Mouse (Mus musculus) layer of hippocampus, postnatal 14 days (tissue): ENCODE measurements around the gene H2-M10.1. TPM values are rescaled to one million over a fixed set of nuclear protein-coding genes. Genes with fewer than 3 reads are reported as not detected.
"Not testable (repeated sequence)": the region's sequence is repeated elsewhere in the genome, so short reads cannot be mapped to it uniquely, and the experiment has no call there.

Experiments used
- DNase-seq, 2 experiments: peaks; one replicate each; pipeline ENCODE4 v3.0.0; 2021 to 2022; ENCODE audit warnings: low spot score in 2 of 2, mixed read lengths in 1 of 2
- long read RNA-seq, 2 experiments: library from polyadenylated mRNA; stranded (forward); transcript quantifications; one replicate each; pipeline ENCODE4 v2.0.0; 2021
- total RNA-seq, 2 experiments: library from RNA; stranded (reverse); gene quantifications; 2 replicates each; pipeline ENCODE4 v1.2.3; 2021

The H2-M10.1 gene
- total RNA-seq, result not detected
- long read RNA-seq, experiment 1, result 0 reads
- long read RNA-seq, experiment 2, result 0 reads

DNA sequence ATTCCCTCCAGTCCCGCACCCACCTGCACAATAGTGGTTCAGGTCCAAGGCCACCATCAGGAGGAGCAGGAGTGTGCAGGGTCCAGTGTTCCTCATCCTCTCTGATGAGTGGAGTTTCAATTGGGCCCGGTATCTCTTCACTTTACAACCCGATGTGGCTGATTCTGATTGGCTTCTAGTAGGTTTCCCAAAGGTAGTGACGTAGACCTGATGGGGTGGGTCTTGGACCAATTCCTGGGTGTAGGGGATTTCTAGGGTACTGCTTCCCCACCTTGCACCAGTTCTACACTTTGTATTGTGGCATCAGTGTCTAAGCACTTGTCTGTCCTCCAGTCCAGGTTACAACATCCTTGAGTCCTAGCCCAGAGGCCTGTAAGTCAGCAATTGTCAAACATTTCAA is at the start of gene H2-M10.1:
Gene H2-M10.1 (minus strand): TSS at position 101 of the 400 bp plus-strand sequence.
- no peak for DNase-seq

DNA sequence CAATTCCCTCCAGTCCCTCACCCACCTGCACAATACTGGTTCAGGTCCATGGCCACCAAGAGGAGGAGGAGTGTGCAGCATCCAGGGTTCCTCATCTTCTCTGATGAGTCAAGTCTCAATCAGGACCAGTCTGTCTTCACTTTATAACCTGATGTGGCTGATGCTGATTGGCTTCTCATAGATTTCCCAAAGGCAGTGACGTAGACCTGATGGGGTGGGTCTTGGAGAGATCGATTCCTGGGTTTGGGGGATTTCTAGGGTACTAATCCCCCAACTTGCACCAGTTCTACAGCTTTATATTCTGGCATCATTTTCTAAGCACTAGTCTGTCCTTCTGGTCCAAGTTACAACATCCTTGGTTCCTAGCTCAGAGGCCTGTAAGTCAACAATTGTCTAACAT is 42.4 kb upstream of the H2-M10.1 start, which contains the start of gene H2-M10.3:
Gene H2-M10.3 (minus strand): TSS at position 101 of the 400 bp plus-strand sequence.
- not testable (repeated sequence) for DNase-seq

DNA sequence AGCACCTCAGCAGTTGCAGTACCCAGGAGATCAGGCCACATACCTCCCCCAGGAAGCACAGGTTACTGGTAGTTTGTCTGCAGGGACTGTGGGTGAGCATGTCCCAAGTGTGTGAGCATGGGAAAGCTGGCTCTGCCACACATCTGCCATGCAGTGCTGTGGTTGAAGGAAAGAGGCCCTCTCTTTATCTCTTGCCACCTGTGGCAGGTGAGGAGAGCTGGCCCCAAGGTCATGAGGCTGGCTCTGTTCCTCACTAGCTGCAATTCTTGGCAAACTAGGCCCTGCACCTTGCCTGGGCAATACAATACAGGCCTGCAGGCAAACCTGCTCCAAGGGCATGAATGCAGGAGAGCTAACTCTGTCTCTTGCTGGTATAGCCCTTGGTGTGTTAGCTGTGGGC is 36.4 kb upstream of the H2-M10.1 start:
- DNase-seq, result not testable (repeated sequence)

DNA sequence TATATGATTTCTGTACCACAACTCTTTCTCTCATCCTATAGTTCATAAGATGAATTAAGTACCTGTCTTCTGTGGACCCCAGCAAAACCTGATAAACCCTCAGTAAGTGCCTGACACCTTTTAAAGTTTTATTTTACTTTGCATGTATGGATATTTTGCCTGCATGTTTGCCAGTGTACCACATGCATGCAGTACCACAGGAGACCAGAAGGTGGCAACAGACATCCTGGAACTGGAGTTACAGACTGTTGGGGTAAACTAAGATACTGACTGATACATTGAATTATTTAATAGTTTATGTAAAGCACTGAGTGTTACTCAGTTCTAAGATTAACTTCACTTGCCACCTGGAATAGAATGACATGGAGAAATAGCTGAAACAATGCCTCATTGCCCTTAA is 31.6 kb upstream of the H2-M10.1 start:
- DNase-seq, result peak; percentile 46 to 70

DNA sequence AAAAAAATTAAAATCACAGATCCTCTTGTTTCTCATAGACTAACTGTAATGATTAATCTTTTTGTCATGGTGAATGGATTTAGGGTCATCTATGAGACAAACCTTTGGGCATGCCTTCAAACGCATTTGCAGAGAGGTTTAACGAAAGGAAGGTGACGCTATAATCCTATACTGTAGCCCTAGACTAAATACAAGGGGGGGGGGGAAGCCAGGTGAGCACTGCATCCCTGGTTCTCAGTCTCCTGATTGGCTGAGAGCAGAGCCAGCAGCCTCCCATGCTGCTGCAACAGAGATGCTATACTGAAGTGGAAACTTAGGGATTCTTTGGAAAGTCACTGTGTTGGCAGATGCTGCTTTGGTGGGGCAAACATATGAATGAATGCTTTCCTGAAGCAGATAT is 29.8 kb upstream of the H2-M10.1 start:
- DNase-seq, result no peak

DNA sequence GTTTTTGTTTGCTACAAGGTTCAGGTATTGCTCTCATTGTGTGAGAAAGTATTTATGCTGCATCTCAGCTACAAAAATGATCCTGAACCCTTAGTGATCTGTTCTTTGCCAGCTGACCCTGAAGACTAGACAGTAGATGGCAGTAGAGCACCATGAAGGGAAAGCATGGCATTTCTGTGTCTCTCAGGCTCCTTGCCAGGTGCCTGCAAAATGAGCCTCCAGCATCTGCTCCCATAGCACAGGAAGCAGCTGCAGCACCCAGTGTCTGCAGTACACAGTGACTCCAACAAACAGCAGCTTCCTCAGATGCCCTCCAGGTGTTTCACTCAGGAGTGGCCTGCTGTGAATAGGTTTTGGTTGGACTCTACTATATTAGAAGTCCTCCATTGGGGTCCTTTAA is 29.4 kb upstream of the H2-M10.1 start:
- peak; percentile 74 to 89 for DNase-seq

DNA sequence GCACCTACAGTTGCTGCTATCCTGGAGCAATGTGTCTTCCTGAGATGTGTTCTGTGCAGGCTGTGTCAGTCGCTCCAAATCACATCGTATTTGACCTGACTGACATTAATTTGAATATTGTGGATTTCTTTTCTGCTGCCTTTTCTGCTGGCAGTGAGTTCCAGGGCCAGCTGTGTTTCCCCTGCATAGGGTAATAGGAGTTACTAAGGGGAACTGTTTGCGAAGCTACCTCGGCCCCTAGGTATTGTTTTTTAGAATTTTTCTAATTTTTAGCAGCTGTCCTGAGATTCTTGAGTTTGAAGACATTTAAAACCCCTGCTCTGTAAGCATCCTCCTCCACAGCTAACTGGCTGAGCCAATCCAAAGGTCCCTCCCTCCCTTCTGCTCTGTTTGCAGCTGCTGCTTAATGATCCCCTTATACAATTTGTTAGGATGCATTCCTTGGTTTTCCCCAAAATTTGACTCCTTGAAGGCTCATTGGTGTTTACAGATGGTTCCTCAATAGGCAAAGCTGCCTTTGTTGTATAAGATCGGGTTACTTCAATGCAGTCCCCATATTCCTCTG is 10.2 kb downstream of the H2-M10.1 start:
- no peak for DNase-seq

DNA sequence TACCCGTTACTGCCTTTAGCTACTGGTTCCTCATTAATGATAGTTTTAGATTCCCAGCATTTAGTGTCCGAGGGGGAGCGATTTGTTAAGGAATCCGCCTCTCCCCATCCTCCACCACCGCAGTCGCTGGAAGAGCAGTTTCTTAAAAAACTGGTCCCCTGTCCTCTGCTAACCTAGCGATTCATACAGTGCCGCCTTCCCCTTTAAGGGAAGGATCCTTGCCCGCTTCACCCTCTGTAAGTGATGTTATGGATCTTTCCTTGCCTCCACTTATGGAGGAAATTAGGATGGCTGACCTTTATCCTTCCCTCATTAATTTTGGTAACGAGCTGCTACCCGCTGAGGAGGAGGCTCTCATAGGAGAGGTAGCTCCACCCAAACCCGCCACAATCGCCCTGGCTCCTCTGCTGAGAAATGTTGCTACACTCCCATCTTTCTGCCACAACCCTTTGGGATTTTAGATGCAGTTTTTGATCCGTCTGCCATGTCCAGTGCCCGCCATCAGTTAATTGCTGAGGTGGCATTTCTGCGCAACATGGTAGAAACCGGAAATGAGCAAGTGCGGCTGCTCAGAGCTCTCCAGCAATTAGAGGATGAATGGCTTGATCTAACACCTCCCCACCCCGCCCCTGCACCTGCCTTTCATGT is 10.8 kb downstream of the H2-M10.1 start:
- DNase-seq, result peak; percentile 75 to 81

DNA sequence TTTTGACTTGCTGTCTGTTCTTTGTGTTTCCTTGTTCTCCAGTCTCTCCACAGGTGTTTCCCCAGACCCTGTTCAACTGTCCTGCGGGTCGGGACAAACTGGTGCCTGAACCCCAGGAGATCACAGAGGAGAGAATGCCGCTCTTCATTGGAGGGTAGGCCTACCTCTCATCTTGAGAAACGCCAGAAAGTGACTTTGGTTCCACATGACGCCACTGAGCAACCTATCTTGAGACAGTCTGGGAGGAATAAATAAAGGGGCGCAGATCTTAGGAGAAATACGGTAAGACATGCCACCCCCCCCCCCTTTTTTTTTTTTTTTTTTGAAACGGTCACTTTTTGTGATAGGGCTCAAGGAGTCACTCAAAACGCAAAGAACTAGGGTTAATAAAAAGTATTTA is 11.4 kb downstream of the H2-M10.1 start:
- peak; percentile 15 to 25 for DNase-seq

DNA sequence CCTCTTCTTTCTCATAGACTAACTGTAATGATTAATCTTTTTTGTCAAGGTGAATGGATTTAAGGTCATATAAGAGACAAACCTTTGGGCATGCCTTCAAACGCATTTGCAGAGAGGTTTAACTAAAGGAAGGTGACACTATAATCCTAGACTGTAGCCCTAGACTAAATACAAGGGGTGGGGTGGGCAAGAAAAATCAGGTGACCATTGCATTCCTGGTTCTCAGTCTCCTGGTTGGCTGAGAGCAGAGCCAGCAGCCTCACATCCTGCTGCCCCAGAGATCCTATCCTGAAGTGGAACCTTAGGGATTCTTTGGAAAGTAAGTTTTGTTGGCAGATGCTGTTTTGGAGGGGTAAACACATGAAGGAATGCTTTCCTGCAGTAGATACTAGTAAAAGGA is 16.7 kb downstream of the H2-M10.1 start:
- DNase-seq, result no peak

DNA sequence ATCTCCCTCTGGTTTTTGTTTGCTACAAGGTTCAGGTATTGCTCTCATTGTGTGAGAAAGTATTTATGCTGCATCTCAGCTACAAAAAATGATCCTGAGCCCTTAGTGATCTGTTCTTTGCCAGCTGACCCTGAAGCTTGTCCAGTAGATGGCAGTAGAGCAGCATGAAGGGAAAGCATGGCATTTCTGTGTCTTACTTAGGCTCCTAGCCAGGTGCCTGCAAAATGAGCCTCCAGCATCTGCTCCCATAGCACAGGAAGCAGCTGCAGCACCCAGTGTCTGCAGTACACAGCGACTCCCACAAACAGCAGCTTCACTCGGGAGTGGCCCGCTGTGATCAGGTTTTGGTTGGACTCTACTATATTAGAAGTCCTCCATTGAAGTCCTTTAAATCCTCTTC is 17.1 kb downstream of the H2-M10.1 start:
- DNase-seq, result peak; percentile 73 to 88

DNA sequence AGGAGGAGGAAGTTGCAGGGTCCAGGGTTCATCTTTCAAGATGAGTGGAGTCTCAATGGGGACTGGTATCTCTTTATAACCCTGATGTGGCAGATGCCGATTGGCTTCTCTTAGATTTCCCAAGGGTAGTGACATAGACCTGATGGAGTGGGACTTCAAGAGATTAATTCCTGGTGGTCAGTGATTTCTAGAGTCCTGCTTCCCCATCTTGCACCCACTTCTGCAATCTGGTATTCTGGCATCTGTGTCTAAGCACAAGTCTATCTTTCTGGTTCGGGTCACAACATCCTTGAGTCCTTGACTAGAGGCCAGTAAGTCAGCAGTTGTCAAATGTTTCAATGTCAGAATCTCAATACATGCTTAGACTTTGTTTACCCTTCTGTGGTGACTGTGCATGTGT is 39.6 kb downstream of the H2-M10.1 start, which contains the start of gene H2-M10.2:
Gene H2-M10.2 (minus strand): TSS at position 101 of the 400 bp plus-strand sequence.
- no peak for DNase-seq

DNA sequence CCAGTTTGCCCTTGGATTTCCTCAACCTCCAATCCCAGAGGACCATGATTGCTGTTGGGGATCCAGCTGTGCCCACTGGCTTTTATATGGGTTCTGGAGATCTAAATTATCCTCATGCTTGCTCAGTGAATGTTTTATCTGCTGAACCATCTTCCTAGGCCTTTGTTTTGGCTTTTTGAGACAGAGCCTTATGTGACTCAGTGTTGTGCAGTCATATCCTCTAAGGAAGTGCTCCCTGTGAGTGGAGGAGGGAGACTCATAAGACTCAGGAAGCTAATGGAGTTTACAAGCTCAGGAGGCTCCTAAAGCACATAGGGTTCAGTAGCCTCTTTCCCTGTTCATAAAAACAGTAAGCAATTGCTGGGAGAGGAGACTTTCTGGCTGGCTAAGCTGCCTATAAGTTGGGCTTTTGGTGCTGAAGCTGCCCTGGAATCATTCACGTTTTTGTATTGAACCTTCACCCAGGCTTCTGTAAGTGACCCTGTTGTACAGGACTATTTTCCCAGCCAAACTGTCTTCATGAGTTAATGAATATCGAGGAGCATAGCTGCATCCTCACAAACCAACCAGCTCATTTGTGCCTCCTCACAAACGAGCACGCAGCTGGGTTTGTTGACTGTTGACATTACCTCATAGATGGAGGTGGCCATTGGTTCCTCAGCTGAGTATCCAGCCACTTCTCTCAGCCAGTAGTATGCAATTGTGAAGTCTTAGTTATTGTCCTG is 44.3 kb downstream of the H2-M10.1 start:
- DNase-seq, result no peak

DNA sequence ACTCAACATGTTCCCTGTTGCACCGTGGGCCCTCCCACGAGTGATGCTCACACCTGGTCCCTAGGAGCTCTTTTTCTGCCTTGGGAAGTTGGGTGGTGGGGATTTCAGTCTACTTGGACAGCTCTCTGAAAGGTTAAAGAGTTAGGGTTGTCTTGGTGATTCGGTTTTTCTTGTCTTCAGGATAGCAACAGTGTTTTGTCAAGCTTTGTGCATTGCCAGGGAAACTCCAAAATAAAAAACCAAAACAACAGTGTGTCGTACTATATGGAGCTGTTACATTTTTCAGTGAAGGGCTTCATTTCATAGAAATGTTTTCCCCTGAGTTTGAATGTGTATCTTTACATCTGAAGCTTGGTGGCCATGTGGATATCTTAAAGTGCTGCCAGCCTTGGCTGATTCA is 51.2 kb downstream of the H2-M10.1 start:
- no peak for DNase-seq

DNA sequence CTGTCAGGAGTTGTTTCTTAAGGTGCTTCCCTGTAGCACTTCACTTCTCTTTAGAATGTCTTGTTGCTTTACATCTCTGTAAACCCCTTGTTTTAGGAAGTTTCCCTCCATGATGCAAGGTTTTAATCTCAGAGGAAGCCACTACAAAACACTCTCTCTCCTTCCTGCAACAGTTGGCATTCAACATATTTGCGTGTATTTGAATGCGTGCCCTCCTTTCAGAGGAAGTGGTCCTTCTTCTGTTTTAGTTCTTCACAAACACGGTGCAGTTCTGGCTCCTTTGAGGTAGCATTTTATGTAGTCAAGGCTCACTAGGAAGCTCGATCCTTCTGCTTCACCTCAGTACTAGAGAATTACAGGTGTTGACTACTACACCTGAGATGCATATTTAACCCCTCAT is 52.2 kb downstream of the H2-M10.1 start:
- no peak for DNase-seq

Other genes starting within 250 kb of the H2-M10.1 start
- gene Gm19684, start 204.5 kb downstream of the H2-M10.1 start, total RNA-seq, result not detected
- not detected for gene Gm7030, start 196.7 kb downstream of the H2-M10.1 start, total RNA-seq
- not detected for gene Gm8909, start 157.6 kb downstream of the H2-M10.1 start, total RNA-seq
- gene H2-T3, start 135.9 kb downstream of the H2-M10.1 start, total RNA-seq, result not detected
- gene Rpp21, start 68.1 kb downstream of the H2-M10.1 start, total RNA-seq, result 10 to 100 TPM; 44.0 to 47.0 TPM
- gene Trim39, start 53.9 kb downstream of the H2-M10.1 start, total RNA-seq, result 10 to 100 TPM; 20.4 to 21.4 TPM
- gene H2-M10.2, start 39.7 kb downstream of the H2-M10.1 start, total RNA-seq, result not detected
- gene H2-M10.3, start 42.3 kb upstream of the H2-M10.1 start, total RNA-seq, result not detected
- gene H2-M10.4, start 136.2 kb upstream of the H2-M10.1 start, total RNA-seq, result not detected
- not detected for gene H2-M11, start 220.9 kb upstream of the H2-M10.1 start, total RNA-seq